Mouse (Mus musculus): ENCODE results near the gene B3gnt3. TPM values are rescaled to one million over a fixed set of nuclear protein-coding genes. Genes with fewer than 3 reads are reported as not detected.
A peak's percentile ranks its signal among the peaks of the same experiment; 100 is the strongest.
"Not testable (repeated sequence)": the region's sequence is repeated elsewhere in the genome, so short reads cannot be mapped to it uniquely, and the experiment has no call there.

The B3gnt3 gene
- total RNA-seq, 1 experiment: 1.3 TPM

GRCm38 (mm10) chr8:71702087-71702432 lies 471 bp upstream of the B3gnt3 start:
- H3K36me3 ChIP-seq (ENCODE audit: control insufficient read depth, insufficient read depth, low read length, poor library complexity, severe bottlenecking): no peaks in the 10 kb centered on the region
- H3K4me1 ChIP-seq (ENCODE audit: control insufficient read depth in 2 of 2, insufficient read depth in 2 of 2, low read length in 2 of 2, poor library complexity in 1 of 2): peaks cover 2 to 16% of the 10 kb centered on the region in 2 experiments
- in situ Hi-C loops (cut with MboI; ENCODE audit: low sequenced_read_pairs in 2 of 2, unreplicated experiment in 2 of 2): no loop called here
- H3K9ac ChIP-seq (ENCODE audit: insufficient read depth, low read depth, low read length, poor library complexity, severe bottlenecking): no peak overlapping the region
- H3K4me3 ChIP-seq (ENCODE audit: insufficient read depth in 1 of 2, low read depth in 1 of 2, low read length in 2 of 2, poor library complexity in 1 of 2, severe bottlenecking in 1 of 2): no peak overlapping the region
- TF ChIP-seq CHD2 (IDR thresholded peaks at IDR 0.05; ENCODE audit: low read depth, low read length) (no peak), HCFC1 (IDR thresholded peaks at IDR 0.05; ENCODE audit: borderline replicate concordance, insufficient read depth, low read length) (no peak), ZC3H11A (IDR thresholded peaks at IDR 0.05; ENCODE audit: borderline replicate concordance, low read depth, low read length) (no peak), MAFK (IDR thresholded peaks at IDR 0.05; ENCODE audit: insufficient read depth, low read depth, low read length) (no peak), ZNF384 (IDR thresholded peaks at IDR 0.05; ENCODE audit: low read depth, low read length) (no peak)
- H3K9me3 ChIP-seq (ENCODE audit: control insufficient read depth, insufficient read depth, low read depth, low read length): no peaks in the 10 kb centered on the region
- DNase-seq (ENCODE audit: low read depth, low spot score): no peak
- H3K27ac ChIP-seq (ENCODE audit: insufficient read depth, low read depth, low read length, poor library complexity, severe bottlenecking): no peak overlapping the region

DNA sequence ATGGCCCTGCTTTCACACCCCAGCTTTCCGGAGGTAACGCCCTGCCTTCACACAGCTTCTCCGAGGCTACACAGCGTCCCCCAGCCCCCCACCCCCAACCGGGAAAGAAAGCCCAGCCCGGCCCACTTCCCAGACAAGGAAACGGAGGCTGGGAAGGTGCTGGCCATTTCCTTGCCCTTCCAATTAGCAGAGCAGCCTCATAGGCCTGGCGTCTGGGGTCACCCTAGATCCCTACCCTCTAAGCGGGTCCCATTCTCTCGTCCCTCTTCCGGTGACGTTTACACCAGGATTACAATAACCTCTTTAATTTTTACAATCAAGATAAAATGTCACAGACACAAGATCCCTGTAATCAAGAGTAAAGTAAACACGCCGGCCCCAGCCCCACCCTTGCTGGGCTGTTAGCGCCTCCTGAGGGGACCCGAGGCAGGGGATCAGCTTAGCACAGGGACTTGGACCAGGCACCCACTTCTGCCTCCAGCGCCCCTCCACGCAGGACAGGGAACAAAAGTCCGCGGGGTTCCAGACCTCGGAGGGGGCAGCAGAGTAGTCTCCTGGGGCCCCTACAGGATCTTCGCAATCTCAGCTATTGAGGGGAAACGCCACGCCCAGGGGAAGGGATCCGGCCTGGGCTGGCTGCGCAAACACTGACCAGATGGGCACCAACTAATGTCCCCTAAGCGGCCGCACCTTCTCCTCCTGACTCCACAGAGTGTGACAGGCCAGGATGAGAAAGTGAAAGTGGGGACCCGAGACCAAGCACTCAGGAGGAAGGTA lies 908 bp downstream of the B3gnt3 start:
- Histone ChIP-seq H3K4me3 (ENCODE audit: insufficient read depth in 1 of 2, low read depth in 1 of 2, low read length in 2 of 2, poor library complexity in 1 of 2, severe bottlenecking in 1 of 2) (no peak overlapping the region), H3K9ac (ENCODE audit: insufficient read depth, low read depth, low read length, poor library complexity, severe bottlenecking) (no peak overlapping the region), H3K9me3 (ENCODE audit: control insufficient read depth, insufficient read depth, low read depth, low read length) (no peaks in the 10 kb centered on the region), H3K4me1 (ENCODE audit: control insufficient read depth in 2 of 2, insufficient read depth in 2 of 2, low read length in 2 of 2, poor library complexity in 1 of 2) (peaks cover 2 to 16% of the 10 kb centered on the region in 2 experiments), H3K27ac (ENCODE audit: insufficient read depth, low read depth, low read length, poor library complexity, severe bottlenecking) (no peak overlapping the region), H3K36me3 (ENCODE audit: control insufficient read depth, insufficient read depth, low read length, poor library complexity, severe bottlenecking) (no peaks in the 10 kb centered on the region)
- no peak for TF ChIP-seq ZNF384 (IDR thresholded peaks at IDR 0.05; ENCODE audit: low read depth, low read length)
- no peak for TF ChIP-seq ZC3H11A (IDR thresholded peaks at IDR 0.05; ENCODE audit: borderline replicate concordance, low read depth, low read length)
- no peak for TF ChIP-seq HCFC1 (IDR thresholded peaks at IDR 0.05; ENCODE audit: borderline replicate concordance, insufficient read depth, low read length)
- TF ChIP-seq MAFK (IDR thresholded peaks at IDR 0.05; ENCODE audit: insufficient read depth, low read depth, low read length): no peak
- TF ChIP-seq CHD2 (IDR thresholded peaks at IDR 0.05; ENCODE audit: low read depth, low read length): no peak
- in situ Hi-C loops (cut with MboI; ENCODE audit: low sequenced_read_pairs in 2 of 2, unreplicated experiment in 2 of 2): no loop called here
- DNase-seq (ENCODE audit: low read depth, low spot score): no peak

GRCm38 (mm10) chr8:71695456-71695855 lies 6.1 kb downstream of the B3gnt3 start:
- peaks cover 2 to 30% of the 10 kb centered on the region in 2 experiments for H3K4me1 ChIP-seq (ENCODE audit: control insufficient read depth in 2 of 2, insufficient read depth in 2 of 2, low read length in 2 of 2, poor library complexity in 1 of 2)
- in situ Hi-C loops (cut with MboI; ENCODE audit: low sequenced_read_pairs in 2 of 2, unreplicated experiment in 2 of 2); H3K36me3 ChIP-seq (ENCODE audit: control insufficient read depth, insufficient read depth, low read length, poor library complexity, severe bottlenecking); H3K9ac ChIP-seq (ENCODE audit: insufficient read depth, low read depth, low read length, poor library complexity, severe bottlenecking); H3K27ac ChIP-seq (ENCODE audit: insufficient read depth, low read depth, low read length, poor library complexity, severe bottlenecking); H3K9me3 ChIP-seq (ENCODE audit: control insufficient read depth, insufficient read depth, low read depth, low read length); DNase-seq (ENCODE audit: low read depth, low spot score); H3K4me3 ChIP-seq (ENCODE audit: insufficient read depth in 1 of 2, low read depth in 1 of 2, low read length in 2 of 2, poor library complexity in 1 of 2, severe bottlenecking in 1 of 2): not testable (repeated sequence)

DNA sequence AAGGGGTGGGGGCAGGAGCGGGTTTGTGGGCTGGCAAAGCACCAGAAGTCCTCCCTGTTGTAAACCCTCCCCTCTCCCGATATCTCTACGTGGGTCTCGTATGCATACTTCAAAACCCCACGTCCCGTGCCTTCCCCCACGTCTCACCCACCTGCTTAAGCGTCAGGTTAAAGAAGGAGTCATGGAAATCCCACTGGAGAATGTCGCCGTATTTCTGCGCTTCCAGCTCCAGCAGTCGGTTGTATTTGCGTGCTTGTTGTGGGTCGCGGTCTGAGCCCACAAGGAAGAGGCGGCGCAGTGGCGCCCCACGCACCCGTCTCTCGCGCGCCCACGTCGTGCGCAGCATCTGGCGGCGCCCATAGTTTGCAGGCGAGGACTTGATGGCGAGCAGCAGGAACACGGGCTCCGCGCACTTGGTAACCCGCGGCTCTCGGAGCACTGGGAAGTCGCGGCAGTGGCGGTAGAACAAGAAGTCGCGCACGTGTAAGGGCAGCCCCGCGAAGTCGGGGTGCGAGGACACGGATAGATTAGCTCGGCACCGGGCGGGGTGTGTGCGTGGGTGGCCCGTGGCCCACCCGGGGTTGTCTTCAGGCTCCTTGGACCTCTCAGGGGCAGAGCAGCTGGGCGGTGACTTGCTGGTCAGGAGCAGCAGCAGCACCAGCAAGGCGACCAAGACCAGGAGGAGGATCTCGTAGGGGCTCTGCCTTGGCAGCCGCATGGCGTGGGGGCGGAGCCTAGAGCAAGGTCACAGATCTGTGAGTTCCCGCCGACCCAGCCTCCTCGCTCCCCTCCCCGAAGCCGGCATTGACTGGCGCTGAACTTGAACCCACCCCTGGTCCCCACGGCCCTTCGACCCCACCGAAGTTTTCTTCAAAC lies 8.2 kb downstream of the B3gnt3 start:
- no peak overlapping the region for H3K9ac ChIP-seq (ENCODE audit: insufficient read depth, low read depth, low read length, poor library complexity, severe bottlenecking)
- H3K27ac ChIP-seq (ENCODE audit: insufficient read depth, low read depth, low read length, poor library complexity, severe bottlenecking): no peak overlapping the region
- no peak for TF ChIP-seq ZC3H11A (IDR thresholded peaks at IDR 0.05; ENCODE audit: borderline replicate concordance, low read depth, low read length)
- no peak for TF ChIP-seq CHD2 (IDR thresholded peaks at IDR 0.05; ENCODE audit: low read depth, low read length)
- TF ChIP-seq ZNF384 (IDR thresholded peaks at IDR 0.05; ENCODE audit: low read depth, low read length): no peak
- TF ChIP-seq MAFK (IDR thresholded peaks at IDR 0.05; ENCODE audit: insufficient read depth, low read depth, low read length): no peak
- TF ChIP-seq HCFC1 (IDR thresholded peaks at IDR 0.05; ENCODE audit: borderline replicate concordance, insufficient read depth, low read length): no peak
- H3K4me3 ChIP-seq (ENCODE audit: insufficient read depth in 1 of 2, low read depth in 1 of 2, low read length in 2 of 2, poor library complexity in 1 of 2, severe bottlenecking in 1 of 2): peak overlapping the region; percentile 27 to 56; a peak in 3 of 4 replicates
- no peak for DNase-seq (ENCODE audit: low read depth, low spot score)
- H3K4me1 ChIP-seq (ENCODE audit: control insufficient read depth in 2 of 2, insufficient read depth in 2 of 2, low read length in 2 of 2, poor library complexity in 1 of 2): peaks cover 0 to 27% of the 10 kb centered on the region in 2 experiments; a peak in 2 of 4 replicates
- in situ Hi-C loops (cut with MboI; ENCODE audit: low sequenced_read_pairs in 2 of 2, unreplicated experiment in 2 of 2): no loop called here
- H3K9me3 ChIP-seq (ENCODE audit: control insufficient read depth, insufficient read depth, low read depth, low read length): no peaks in the 10 kb centered on the region
- no peaks in the 10 kb centered on the region for H3K36me3 ChIP-seq (ENCODE audit: control insufficient read depth, insufficient read depth, low read length, poor library complexity, severe bottlenecking)

Measured in ES-E14 (cell line).